Mouse (Mus musculus) T-helper 17 cell (primary cell): ENCODE results near the gene Duxbl3.
"Not testable (repeated sequence)": the region's sequence is repeated elsewhere in the genome, so short reads cannot be mapped to it uniquely, and the experiment has no call there.

Experiments
- in situ Hi-C, 2 experiments: fragments of 300-600 bp; cut with MboI, MseI; formaldehyde crosslinking; loops; 1 replicate in 1 of 2; 2 replicates in 1 of 2; pipeline ENCODE4 v1.15.1; 2025; ENCODE audit warnings: high pct_unique_total_duplicates in 2 of 2

The Duxbl3 gene

GRCm38 (mm10) chr14:26257756-26258617 is at the start of gene Duxbl3:
Duxbl3 (plus strand) TSS chr14:26257962.
- in situ Hi-C loops, result not testable (repeated sequence)

GRCm38 (mm10) chr14:26216233-26217000 is 41.3 kb upstream of the Duxbl3 start:
- in situ Hi-C loops, result not testable (repeated sequence)

DNA sequence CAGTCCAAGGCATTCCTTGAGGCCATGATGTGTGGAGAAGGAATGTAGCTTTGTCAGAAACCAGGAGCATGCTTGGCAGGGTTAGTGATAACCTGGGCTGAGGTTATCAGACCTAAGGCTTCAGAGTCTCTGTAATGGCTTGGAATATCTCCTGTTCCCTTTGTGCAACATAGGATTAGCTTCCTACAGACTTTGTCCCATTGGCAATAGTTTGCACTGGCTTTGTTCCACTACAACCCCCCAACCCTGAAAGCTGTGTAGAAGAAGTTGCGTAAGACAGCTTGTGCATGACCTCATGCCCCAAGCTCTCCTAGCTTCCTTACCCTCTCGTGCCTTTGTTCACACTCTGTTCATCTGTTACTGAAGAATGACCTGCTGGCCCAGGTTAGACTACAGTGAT is 20.6 kb upstream of the Duxbl3 start:
- in situ Hi-C loops, result not testable (repeated sequence)

DNA sequence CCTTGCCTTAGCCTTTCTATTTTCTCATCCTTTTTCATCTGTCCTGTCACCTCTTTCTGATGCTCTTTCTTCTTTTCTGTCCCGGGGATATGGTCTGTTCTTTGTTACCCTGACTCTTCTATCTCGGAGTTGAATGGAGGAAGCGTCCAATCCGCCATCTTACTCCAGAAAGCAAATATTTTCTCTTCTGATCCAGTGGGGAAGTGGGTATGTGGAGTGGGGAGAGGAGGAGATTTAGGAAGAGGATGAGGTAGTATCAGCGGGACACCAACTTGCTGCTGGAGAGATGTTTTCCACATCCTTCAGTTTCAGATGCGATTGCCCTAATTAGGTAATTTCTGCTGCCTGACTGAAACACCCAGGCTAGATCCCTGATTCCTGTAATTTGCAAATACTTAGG is 967 bp downstream of the Duxbl3 start:
- in situ Hi-C loops, result not testable (repeated sequence)

DNA sequence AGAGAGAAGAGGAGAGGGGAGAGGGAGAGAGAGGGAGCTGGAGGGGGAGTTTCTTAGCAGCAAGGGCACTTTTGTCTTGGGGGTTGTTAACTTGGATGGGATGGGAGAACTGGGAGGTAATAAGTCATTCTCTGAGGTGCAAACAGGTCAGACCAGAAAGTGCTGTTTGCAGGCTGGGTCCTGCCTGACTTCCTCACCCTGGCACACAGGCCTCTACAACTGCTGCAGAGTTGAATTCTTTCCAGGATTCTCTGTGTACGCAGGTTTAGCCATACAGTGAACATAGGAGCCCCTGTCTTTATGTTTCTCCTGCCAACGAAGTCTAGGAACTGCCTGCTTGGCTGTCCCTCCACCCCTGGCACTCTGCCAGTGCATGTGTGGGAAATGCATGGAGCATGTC is 29.0 kb downstream of the Duxbl3 start:
- in situ Hi-C loops, result not testable (repeated sequence)

- in situ Hi-C loops, result loop anchor here (5.0 to 10.0 kb wide), 2 partner anchors 49 to 142 kb away; no protein-coding TSS in a partner anchor
Observed at GRCm38 (mm10) chr14:26293859-26294258, 36.1 kb downstream of the Duxbl3 start.

- in situ Hi-C loops, result loop anchor here (5.0 to 10.0 kb wide), 4 partner anchors 52 to 290 kb away; no protein-coding TSS in a partner anchor
Observed at GRCm38 (mm10) chr14:26297055-26297454, 39.3 kb downstream of the Duxbl3 start.

- in situ Hi-C loops, result loop anchor here (5.0 to 10.0 kb wide), 4 partner anchors 53 to 290 kb away; no protein-coding TSS in a partner anchor
Observed at GRCm38 (mm10) chr14:26297484-26297883, 39.7 kb downstream of the Duxbl3 start.

DNA sequence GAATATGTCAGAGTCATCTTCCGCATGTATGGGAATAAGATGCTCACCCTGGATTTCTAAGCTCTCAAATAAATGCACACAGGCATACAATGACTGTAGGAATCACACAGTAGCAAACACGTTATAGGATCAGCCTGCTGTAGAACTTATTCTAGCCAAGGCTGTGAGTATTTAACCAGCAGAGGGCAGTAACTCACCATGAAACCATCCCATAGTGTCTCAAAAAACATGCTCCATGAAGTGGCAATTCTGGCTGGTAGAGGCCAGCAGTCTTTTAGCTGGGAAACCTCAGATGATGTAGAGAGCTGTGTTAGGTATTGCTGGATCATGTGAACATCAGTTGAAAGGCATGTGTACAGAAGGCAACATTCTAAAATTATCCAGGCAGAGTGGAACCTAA is 45.3 kb downstream of the Duxbl3 start:
- in situ Hi-C loops, result no loop called here

GRCm38 (mm10) chr14:26306032-26306431 is 48.3 kb downstream of the Duxbl3 start:
- in situ Hi-C loops, result no loop called here

DNA sequence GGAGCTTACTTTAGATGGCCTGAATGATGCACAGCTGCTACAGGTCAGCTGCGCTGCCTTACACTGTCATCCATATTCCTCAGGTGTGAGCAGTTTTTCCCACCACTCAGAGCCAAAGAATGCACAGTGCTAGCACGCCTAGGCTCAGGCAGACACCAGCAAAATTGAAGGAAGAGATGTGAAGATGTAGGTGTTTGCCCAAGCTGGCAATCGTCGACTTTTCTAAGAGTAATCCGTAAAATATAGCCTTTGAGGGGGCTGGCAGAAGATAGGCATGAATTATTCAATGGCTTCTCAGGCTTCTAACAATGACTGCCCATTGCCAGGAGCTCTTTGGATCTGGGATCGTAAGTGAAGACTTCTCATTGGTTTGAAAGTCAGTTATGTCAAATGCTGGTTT is 51.1 kb downstream of the Duxbl3 start:
- in situ Hi-C loops, result no loop called here

- in situ Hi-C loops, result no loop called here
Observed at GRCm38 (mm10) chr14:26309511-26309910, 51.7 kb downstream of the Duxbl3 start.

- in situ Hi-C loops, result no loop called here
Observed at GRCm38 (mm10) chr14:26316246-26316730, 58.5 kb downstream of the Duxbl3 start.
